Mouse (Mus musculus) v-Abl transformed pro-B cells (cell line): ENCODE measurements at regions not wholly inside any gene's neighbourhood (a gene's known extent, or its start where the extent isn't known, plus 50 kb on each side); places are given as distances from the start of the nearest gene placed in this dataset.

Experiments used
- in situ Hi-C, 2 experiments: fragments of 400-800 bp; cut with MboI; formaldehyde crosslinking; loops; one replicate each; pipeline ENCODE4 v1.15.1; 2025; ENCODE audit not compliant: unreplicated experiment in 2 of 2

DNA sequence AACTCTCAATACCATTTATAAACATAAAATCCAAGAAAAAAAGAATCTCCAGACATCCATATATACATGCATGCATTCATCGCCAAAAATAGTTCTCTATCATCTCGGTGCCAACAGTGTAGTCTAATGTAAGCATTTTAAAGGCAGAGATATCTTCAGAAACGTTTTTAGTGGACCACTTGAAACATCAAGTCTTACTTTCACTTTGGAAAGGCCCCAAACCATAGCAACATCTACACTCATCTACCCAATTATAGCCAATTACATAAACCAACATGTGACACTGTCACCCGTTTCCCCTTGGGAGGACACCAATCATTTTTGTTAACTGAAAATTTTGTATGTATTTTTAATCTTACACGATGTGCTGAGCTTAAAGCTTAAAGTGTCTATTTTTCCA, 716.7 kb downstream of the Hace1 start:
- in situ Hi-C loops, result no loop called here

DNA sequence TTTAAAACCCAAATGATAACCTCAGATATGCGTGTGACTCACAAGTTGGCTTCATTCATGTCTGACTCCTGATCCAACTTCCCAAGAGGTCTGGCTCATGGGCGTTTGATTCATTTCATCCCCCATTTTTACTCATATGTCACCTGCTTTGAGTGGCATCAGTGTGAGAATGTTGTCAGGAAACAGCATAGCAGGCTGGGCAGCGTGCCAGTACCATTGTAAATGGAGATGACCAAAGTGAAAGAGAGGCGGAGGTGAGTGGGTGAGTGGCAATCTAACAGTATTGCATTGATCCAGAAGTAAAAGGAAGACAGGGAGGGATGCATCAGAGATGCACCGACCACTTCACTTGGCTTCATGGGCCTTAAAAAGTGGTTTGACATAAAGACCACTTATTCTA, 720.7 kb downstream of the Hace1 start:
- in situ Hi-C loops, result no loop called here

DNA sequence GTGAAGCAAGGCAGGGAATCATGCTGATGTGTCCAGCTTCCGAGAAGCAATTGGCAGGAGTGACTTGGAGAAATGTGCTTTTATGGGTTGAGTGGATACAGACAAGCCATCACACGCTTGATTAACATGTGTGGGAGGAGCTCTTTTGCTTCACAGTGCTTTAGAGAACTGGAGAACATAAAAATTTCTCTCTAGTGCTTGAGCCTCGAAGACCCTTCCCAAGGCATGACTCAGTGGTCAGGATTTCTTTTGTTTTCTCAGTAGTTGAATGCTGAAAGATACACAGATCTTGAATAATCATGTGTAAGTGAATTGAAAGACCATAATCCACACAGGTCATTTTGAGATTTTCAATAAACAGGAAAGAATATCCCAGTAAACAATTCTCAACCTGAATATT, 721.9 kb downstream of the Hace1 start:
- in situ Hi-C loops, result no loop called here

GRCm38 (mm10) chr10:46320328-46321038, 742.9 kb downstream of the Hace1 start:
- in situ Hi-C loops, result no loop called here

- in situ Hi-C loops, result no loop called here
Observed at GRCm38 (mm10) chr10:46321040-46321439, 743.4 kb downstream of the Hace1 start.

GRCm38 (mm10) chr10:46329052-46329451, 751.4 kb downstream of the Hace1 start:
- in situ Hi-C loops, result no loop called here

GRCm38 (mm10) chr10:46331599-46332283, 754.1 kb downstream of the Hace1 start:
- in situ Hi-C loops, result no loop called here

DNA sequence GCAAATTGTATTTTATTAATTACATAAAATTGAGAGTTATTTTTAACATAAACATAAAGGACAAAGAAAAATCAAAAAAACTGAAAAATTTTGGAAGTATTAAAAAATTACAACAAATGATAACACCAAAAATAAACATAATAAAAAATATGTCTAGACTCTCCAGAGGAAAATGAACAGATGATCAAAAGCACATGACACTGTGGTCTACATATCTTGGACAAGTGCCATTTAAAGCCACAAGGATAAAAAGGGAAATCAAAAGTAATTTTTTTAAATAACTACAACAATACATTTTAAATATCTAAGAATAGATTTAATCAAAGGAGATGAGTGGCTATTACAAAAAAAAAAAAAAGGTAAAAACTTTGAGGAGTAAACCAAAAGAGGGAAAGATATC, 755.6 kb downstream of the Hace1 start:
- in situ Hi-C loops, result no loop called here

- in situ Hi-C loops, result no loop called here
Observed at GRCm38 (mm10) chr10:46345315-46345714, 767.7 kb downstream of the Hace1 start.

- in situ Hi-C loops, result no loop called here
Observed at GRCm38 (mm10) chr10:46349613-46350012, 772.0 kb downstream of the Hace1 start.

DNA sequence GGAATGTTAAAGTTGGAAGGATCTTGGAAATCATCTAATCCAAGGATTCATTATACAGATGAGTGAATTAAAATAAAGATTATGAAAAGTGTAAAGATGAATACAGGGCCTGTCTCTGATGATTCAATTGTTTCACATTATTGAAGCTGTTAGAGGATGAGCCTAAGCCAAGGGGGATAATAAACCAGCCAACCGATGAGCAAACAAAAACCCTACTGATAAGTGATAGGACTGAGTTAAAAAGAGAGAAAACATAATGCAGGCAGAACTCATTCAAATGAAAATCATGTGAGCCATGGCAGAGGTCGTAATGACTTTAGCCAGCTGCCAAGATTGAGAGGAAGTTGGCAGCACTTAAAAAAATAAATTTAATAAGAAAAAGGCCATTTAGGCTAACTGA, 772.6 kb downstream of the Hace1 start:
- in situ Hi-C loops, result no loop called here

DNA sequence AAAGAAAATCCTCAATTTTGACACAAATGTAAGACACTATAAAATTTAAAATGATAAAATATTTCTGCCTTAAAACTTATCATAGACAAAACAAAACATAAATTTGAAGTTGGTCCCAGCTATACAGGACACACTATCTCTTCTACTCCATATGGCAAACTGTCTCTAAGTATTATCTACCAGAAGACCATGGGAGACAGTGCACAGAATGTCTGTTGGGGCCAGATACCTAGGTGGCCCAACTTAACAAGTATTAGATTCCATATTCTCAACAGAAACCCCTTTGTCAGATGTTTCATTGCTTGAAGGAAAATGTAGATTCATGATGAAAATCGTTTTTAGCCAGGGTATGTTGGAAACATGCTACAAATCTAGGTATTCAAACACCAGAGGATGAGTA, 779.1 kb downstream of the Hace1 start:
- in situ Hi-C loops, result no loop called here

DNA sequence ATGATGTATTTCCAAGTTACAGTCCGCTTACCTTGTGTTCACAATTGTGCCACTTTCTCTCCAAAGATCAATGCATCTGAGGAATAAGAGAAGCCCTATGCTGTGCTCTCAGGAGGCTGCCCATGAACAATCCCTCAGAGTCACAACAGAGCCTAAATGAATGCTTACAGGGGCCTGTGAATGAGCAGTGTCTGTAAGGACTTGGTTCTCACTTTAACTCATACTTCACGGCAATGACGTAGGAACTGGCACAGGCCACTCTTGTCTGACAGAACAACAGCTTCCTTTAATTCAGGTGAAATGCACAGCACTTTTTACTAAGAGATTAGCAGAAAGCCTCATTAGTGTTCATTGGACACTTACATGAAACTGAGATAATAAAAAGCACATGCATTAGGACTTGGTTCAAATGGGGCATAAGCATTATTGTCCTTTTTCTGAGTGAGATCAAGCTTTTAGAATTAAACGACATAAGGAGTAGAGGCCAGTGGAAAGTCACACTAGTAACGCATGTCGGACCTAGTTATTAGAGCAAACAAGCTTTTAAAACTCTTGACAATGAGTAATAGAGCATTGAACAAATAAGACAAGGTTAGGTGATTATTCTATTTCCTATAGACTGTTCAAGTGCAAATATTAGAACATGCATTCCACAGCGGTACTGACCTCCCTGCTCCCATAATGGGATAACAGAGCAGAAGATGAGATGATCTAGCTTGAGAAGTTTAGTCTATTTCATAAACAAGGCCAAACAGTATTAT, 796.3 kb downstream of the Hace1 start:
- in situ Hi-C loops, result no loop called here

DNA sequence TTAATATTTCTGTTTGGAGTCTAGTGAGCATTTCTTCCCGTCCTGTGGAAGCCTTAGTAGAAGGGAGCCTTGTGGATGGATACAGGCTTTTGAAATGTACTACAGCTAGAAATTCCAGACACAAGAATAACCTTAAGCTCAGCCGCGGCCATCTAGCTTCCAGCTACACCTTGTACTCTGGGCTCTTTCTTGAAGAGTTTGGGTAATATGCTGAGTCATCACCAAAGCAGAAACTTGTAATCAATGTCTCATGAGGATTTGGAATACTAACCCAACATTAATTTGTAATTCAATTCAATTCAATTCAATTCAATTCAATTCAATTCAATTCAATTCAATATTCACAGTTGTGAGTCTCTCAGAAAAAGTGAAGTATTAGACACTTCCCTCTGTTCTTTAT, 797.0 kb downstream of the Hace1 start:
- in situ Hi-C loops, result no loop called here

DNA sequence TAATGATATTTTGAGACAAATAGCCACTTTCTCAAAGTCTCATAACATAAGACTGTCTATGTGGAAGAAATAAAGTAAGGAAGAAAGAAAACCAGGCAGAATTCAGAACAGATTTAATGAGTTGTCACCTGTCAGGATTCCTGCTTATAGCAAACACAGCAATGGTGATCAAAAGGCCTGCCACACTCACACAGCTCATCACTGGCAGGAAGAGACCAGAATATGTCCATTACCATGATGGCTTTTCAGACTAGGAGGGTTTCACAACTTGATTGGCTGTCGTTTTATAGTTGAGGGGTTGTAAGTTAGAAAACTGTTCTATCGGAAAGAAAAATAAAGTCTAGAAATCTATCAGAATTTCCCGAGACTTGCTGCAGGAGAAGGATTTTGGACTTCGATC, 819.5 kb downstream of the Hace1 start:
- in situ Hi-C loops, result no loop called here

DNA sequence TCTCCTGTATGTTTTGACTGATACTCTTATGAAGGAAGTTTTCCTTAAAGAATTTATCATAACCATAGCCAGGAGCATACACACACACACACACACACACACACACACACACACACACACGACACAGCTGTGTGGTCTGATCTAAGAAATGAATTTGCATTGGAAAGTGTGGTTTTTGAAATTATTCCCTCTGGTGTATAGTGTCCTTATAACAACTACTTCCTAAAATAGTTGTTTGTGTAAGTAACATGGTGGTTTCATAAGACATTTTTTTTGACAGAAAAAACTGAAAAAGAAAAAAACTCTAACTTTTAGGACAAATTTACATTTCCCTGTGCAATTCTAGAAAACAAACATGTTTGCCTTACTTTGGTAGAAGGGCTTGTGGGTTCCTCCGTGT, 826.3 kb downstream of the Hace1 start:
- in situ Hi-C loops, result no loop called here
